Mouse (Mus musculus) v-Abl transformed pro-B cells (cell line): ENCODE data around the gene Gldc.
"Not testable (repeated sequence)": the region's sequence is repeated elsewhere in the genome, so short reads cannot be mapped to it uniquely, and the experiment has no call there.

Experiments
- in situ Hi-C, 2 experiments: fragments of 400-800 bp; cut with MboI; formaldehyde crosslinking; loops; one replicate each; pipeline ENCODE4 v1.15.1; 2025; ENCODE audit not compliant: unreplicated experiment in 2 of 2

Gldc gene

GRCm38 (mm10) chr19:30174919-30175571 is at the start of gene Gldc:
Gene Gldc, minus strand, starts transcription at chr19:30175429.
- in situ Hi-C loops: no loop called here

- in situ Hi-C loops: not testable (repeated sequence)
These were observed 47.4 kb upstream of the Gldc start for GRCm38 (mm10) chr19:30222593-30222992.

- in situ Hi-C loops: loop anchor here in 1 of 2 experiments (5.0 to 10.0 kb wide), 2 partner anchors 335 to 1537 kb away; no protein-coding TSS in a partner anchor
These were observed 42.1 kb upstream of the Gldc start for GRCm38 (mm10) chr19:30217335-30217734.

GRCm38 (mm10) chr19:30216186-30216585 is 41.0 kb upstream of the Gldc start:
- in situ Hi-C loops: loop anchor here in 1 of 2 experiments (5.0 to 10.0 kb wide), 2 partner anchors 336 to 1539 kb away; no protein-coding TSS in a partner anchor

- in situ Hi-C loops: loop anchor here in 1 of 2 experiments (5.0 to 10.0 kb wide), 2 partner anchors 337 to 1539 kb away; no protein-coding TSS in a partner anchor
These were observed 40.5 kb upstream of the Gldc start for GRCm38 (mm10) chr19:30215736-30216135.

GRCm38 (mm10) chr19:30214026-30214425 is 38.8 kb upstream of the Gldc start:
- in situ Hi-C loops: loop anchor here in 1 of 2 experiments (10.0 kb wide), 1 partner anchor 1541 kb away; no protein-coding TSS in a partner anchor

- in situ Hi-C loops: loop anchor here (5.0 to 10.0 kb wide), 4 partner anchors 224 to 532 kb away; no protein-coding TSS in a partner anchor
These were observed 33.8 kb upstream of the Gldc start for GRCm38 (mm10) chr19:30209006-30209405.

- in situ Hi-C loops: loop anchor here (5.0 to 10.0 kb wide), 4 partner anchors 222 to 530 kb away; no protein-coding TSS in a partner anchor
These were observed 31.8 kb upstream of the Gldc start for GRCm38 (mm10) chr19:30206981-30207380.

GRCm38 (mm10) chr19:30205874-30206273 is 30.6 kb upstream of the Gldc start:
- in situ Hi-C loops: loop anchor here (5.0 to 10.0 kb wide), 4 partner anchors 221 to 529 kb away; no protein-coding TSS in a partner anchor

GRCm38 (mm10) chr19:30205159-30205816 is 30.1 kb upstream of the Gldc start:
- in situ Hi-C loops: loop anchor here (5.0 to 10.0 kb wide), 4 partner anchors 220 to 528 kb away; no protein-coding TSS in a partner anchor

GRCm38 (mm10) chr19:30202177-30202576 is 26.9 kb upstream of the Gldc start:
- in situ Hi-C loops: loop anchor here (5.0 to 10.0 kb wide), 4 partner anchors 75 to 517 kb away; no protein-coding TSS in a partner anchor

GRCm38 (mm10) chr19:30194999-30195398 is 19.8 kb upstream of the Gldc start:
- in situ Hi-C loops: no loop called here

GRCm38 (mm10) chr19:30187232-30187631 is 12.0 kb upstream of the Gldc start:
- in situ Hi-C loops: no loop called here

- in situ Hi-C loops: no loop called here
These were observed 10.3 kb upstream of the Gldc start for GRCm38 (mm10) chr19:30185536-30185935.

- in situ Hi-C loops: no loop called here
These were observed 4.8 kb upstream of the Gldc start for GRCm38 (mm10) chr19:30179979-30180378.

GRCm38 (mm10) chr19:30174074-30174670 is 1.1 kb downstream of the Gldc start:
- in situ Hi-C loops: no loop called here

GRCm38 (mm10) chr19:30171346-30172055 is 3.7 kb downstream of the Gldc start:
- in situ Hi-C loops: no loop called here

GRCm38 (mm10) chr19:30170319-30170718 is 4.9 kb downstream of the Gldc start:
- in situ Hi-C loops: no loop called here

- in situ Hi-C loops: no loop called here
These were observed 8.3 kb downstream of the Gldc start for GRCm38 (mm10) chr19:30166801-30167505.

GRCm38 (mm10) chr19:30164228-30164627 is 11.0 kb downstream of the Gldc start:
- in situ Hi-C loops: no loop called here
